In genomic region chr19:11819800-11820199, GRCm38 (mm10) we compare ENCODE assay signal across 9 mouse cellular contexts. TPM values are rescaled to one million over a fixed set of nuclear protein-coding genes. Genes with fewer than 3 reads are reported as not detected.
DNase-seq lines count a peak whose midpoint lies in the region; ATAC-seq and TF ChIP-seq lines count a peak whose summit lies in the region.
"Had no signal": no experiment of that assay in that cellular context is flagged by ENCODE, and none has a peak within 500 bp of the region (broad histone marks: within the 10 kb centered on the region; RNA-seq: fewer than 3 reads in every experiment).

No protein-coding gene starts in this region.

- peak overlapping the region; percentile 52 for H3K4me3 ChIP-seq in ES-Bruce4 (ENCODE audit: low read depth, low read length)
- peak overlapping the region; percentile 77 for H3K4me3 ChIP-seq in forebrain, postnatal 0 days (ENCODE audit: low read depth, low read length)
- peak overlapping the region; percentile 61 for H3K4me3 ChIP-seq in hindbrain, embryonic 11.5 days (ENCODE audit: low read depth, low read length)

- TF ChIP-seq POLR2A in ES-Bruce4 (IDR thresholded peaks at IDR 0.05; ENCODE audit: insufficient read depth, low read length): no peak

- peak overlapping the region; percentile 89 for H3K4me2 ChIP-seq in forebrain, postnatal 0 days (ENCODE audit: low read depth)
- H3K4me2 ChIP-seq in hindbrain, embryonic 11.5 days (replicated peaks; ENCODE audit: low read depth, low read length): peak overlapping the region; percentile 98

- H3K27me3 ChIP-seq in ES-Bruce4 (ENCODE audit: control insufficient read depth, insufficient read depth, low read length, poor library complexity, severe bottlenecking): no peaks in the 10 kb centered on the region
- peaks cover 5% of the 10 kb centered on the region; the same call in 1 of the 2 replicates for H3K27me3 ChIP-seq in forebrain, postnatal 0 days (ENCODE audit: insufficient read depth, low read length)
- H3K27me3 ChIP-seq in hindbrain, embryonic 11.5 days (ENCODE audit: control insufficient read depth, insufficient read depth, low read length): peaks cover 36% of the 10 kb centered on the region

- DNase-seq in c-Kit-positive CD71-positive TER-119-positive erythroid progenitor cells, embryonic 14.5 days (ENCODE audit: low spot score): peak; percentile 20
- peak; percentile 70 for DNase-seq in forebrain, postnatal 0 days
- peak; percentile 92 for DNase-seq in hindbrain, embryonic 11.5 days (ENCODE audit: low spot score)
- peak; percentile 51 to 78 for DNase-seq in layer of hippocampus, postnatal 25 days (ENCODE audit: extremely low spot score in 1 of 2, low spot score in 1 of 2)
- peak; percentile 94 for DNase-seq in lung, postnatal 36 days
- peak; percentile 83 for DNase-seq in retina, adult 2 months (ENCODE audit: low read depth, low spot score)
- DNase-seq in thymus, postnatal 36 days: peak; percentile 65 to 69

- peak overlapping the region; percentile 59 for H3K27ac ChIP-seq in ES-Bruce4 (ENCODE audit: insufficient read depth, low read length)
- no peak overlapping the region for H3K27ac ChIP-seq in forebrain, postnatal 0 days (ENCODE audit: low read depth, low read length)
- no peak overlapping the region for H3K27ac ChIP-seq in hindbrain, embryonic 11.5 days (ENCODE audit: low read depth, low read length)

- ATAC-seq in forebrain, postnatal 0 days: peak; percentile 59
- ATAC-seq in hindbrain, embryonic 11.5 days (ENCODE audit: low FRiP score): peak; percentile 87

- H3K9ac ChIP-seq in ES-Bruce4 (ENCODE audit: low read depth, poor library complexity, severe bottlenecking): peak overlapping the region; percentile 95
- no peak overlapping the region for H3K9ac ChIP-seq in forebrain, postnatal 0 days
- H3K9ac ChIP-seq in hindbrain, embryonic 11.5 days (ENCODE audit: low read depth, low read length): no peak overlapping the region

- no peaks in the 10 kb centered on the region for H3K9me3 ChIP-seq in ES-Bruce4 (replicated peaks; ENCODE audit: control insufficient read depth, insufficient read depth, low read length, poor library complexity, severe bottlenecking)
- no peaks in the 10 kb centered on the region for H3K9me3 ChIP-seq in forebrain, postnatal 0 days (ENCODE audit: low read length)
- no peaks in the 10 kb centered on the region for H3K9me3 ChIP-seq in hindbrain, embryonic 11.5 days (ENCODE audit: control insufficient read depth, low read length)

- TF ChIP-seq CTCF in ES-Bruce4 (IDR thresholded peaks at IDR 0.05; ENCODE audit: low read depth, low read length): peak; percentile 69
- TF ChIP-seq CTCF in forebrain, postnatal 0 days (IDR thresholded peaks at IDR 0.05; ENCODE audit: low read depth): peak; percentile 65

- no peak; the same call in 1 of the 2 replicates for TF ChIP-seq EP300 in ES-Bruce4 (IDR thresholded peaks at IDR 0.05; ENCODE audit: insufficient read depth, low read depth, low read length)

- H3K4me1 ChIP-seq in ES-Bruce4 (ENCODE audit: control insufficient read depth, insufficient read depth, low read length): peaks cover 9% of the 10 kb centered on the region
- no peaks in the 10 kb centered on the region; the same call in 1 of the 2 replicates for H3K4me1 ChIP-seq in forebrain, postnatal 0 days (ENCODE audit: insufficient read depth)
- H3K4me1 ChIP-seq in hindbrain, embryonic 11.5 days (replicated peaks; ENCODE audit: control insufficient read depth, insufficient read depth, low read length): no peaks in the 10 kb centered on the region

- 3% methylated on average over 15 of the region's 15 CpGs for WGBS in forebrain, postnatal 0 days
- 2% methylated on average over 15 of the region's 15 CpGs for WGBS in hindbrain, embryonic 11.5 days

- H3K36me3 ChIP-seq in ES-Bruce4 (ENCODE audit: control insufficient read depth, insufficient read depth, low read length, poor library complexity, severe bottlenecking): no peaks in the 10 kb centered on the region
- no peaks in the 10 kb centered on the region for H3K36me3 ChIP-seq in forebrain, postnatal 0 days (ENCODE audit: insufficient read depth)
- H3K36me3 ChIP-seq in hindbrain, embryonic 11.5 days (ENCODE audit: control insufficient read depth, insufficient read depth, low read length): no peaks in the 10 kb centered on the region

RNA-seq across cellular contexts. Expression of gene Stx3, which starts 0.6 kb away (rescaled TPM):
- 109 and 112 TPM in 2 replicates for polyA plus RNA-seq in ES-Bruce4 (2011; ENCODE audit: insufficient read depth, insufficient read length, low read depth, missing spikeins)
- total RNA-seq in forebrain, postnatal 0 days (2014; rRNA removed): 26.6 and 31.3 TPM in 2 replicates
- polyA plus RNA-seq in forebrain, postnatal 0 days (2015; fragmentation: Nextera tagmentation; extraction: Ambion mirVana): 20.8 and 27.2 TPM in 2 replicates
- 6.7 and 8.1 TPM in 2 replicates for polyA plus RNA-seq in hindbrain, embryonic 11.5 days (2014; fragmentation: Nextera tagmentation; extraction: Ambion mirVana)
- 10 to 100 TPM; 24.2 to 32.3 TPM for total RNA-seq in layer of hippocampus, postnatal 25 days (2021)

RNA-seq across cellular contexts. Expression of gene Olfr1417, which starts 19.2 kb away (rescaled TPM):
- polyA plus RNA-seq in ES-Bruce4 (2011; ENCODE audit: insufficient read depth, insufficient read length, low read depth, missing spikeins): not detected in 2 replicates
- total RNA-seq in forebrain, postnatal 0 days (2014; rRNA removed): not detected in 2 replicates
- 0.10 TPM in 1 of 2 replicates, not detected in the other for polyA plus RNA-seq in forebrain, postnatal 0 days (2015; fragmentation: Nextera tagmentation; extraction: Ambion mirVana)
- polyA plus RNA-seq in hindbrain, embryonic 11.5 days (2014; fragmentation: Nextera tagmentation; extraction: Ambion mirVana): 0.12 TPM in 1 of 2 replicates, not detected in the other
- not detected for total RNA-seq in layer of hippocampus, postnatal 25 days (2021)

RNA-seq across cellular contexts. Expression of gene Olfr1418, which starts 41.1 kb away (rescaled TPM):
- polyA plus RNA-seq in ES-Bruce4 (2011; ENCODE audit: insufficient read depth, insufficient read length, low read depth, missing spikeins): not detected in 2 replicates
- total RNA-seq in forebrain, postnatal 0 days (2014; rRNA removed): not detected in 2 replicates
- not detected in 2 replicates for polyA plus RNA-seq in forebrain, postnatal 0 days (2015; fragmentation: Nextera tagmentation; extraction: Ambion mirVana)
- not detected in 2 replicates for polyA plus RNA-seq in hindbrain, embryonic 11.5 days (2014; fragmentation: Nextera tagmentation; extraction: Ambion mirVana)
- not detected for total RNA-seq in layer of hippocampus, postnatal 25 days (2021)
- polyA plus RNA-seq: frontal cortex, adult 2 months had no signal

RNA-seq across cellular contexts. Expression of gene Mrpl16, which starts 49.6 kb away (rescaled TPM):
- polyA plus RNA-seq in ES-Bruce4 (2011; ENCODE audit: insufficient read depth, insufficient read length, low read depth, missing spikeins): 46.5 and 49.6 TPM in 2 replicates
- 27.2 and 30.8 TPM in 2 replicates for total RNA-seq in forebrain, postnatal 0 days (2014; rRNA removed)
- 46.9 and 52.6 TPM in 2 replicates for polyA plus RNA-seq in forebrain, postnatal 0 days (2015; fragmentation: Nextera tagmentation; extraction: Ambion mirVana)
- polyA plus RNA-seq in hindbrain, embryonic 11.5 days (2014; fragmentation: Nextera tagmentation; extraction: Ambion mirVana): 49.2 and 50.8 TPM in 2 replicates
- total RNA-seq in layer of hippocampus, postnatal 25 days (2021): 10 to 100 TPM; 34.2 to 37.6 TPM

RNA-seq across cellular contexts. Expression of gene Olfr1419, which starts 55.1 kb away (rescaled TPM):
- not detected in 2 replicates for polyA plus RNA-seq in ES-Bruce4 (2011; ENCODE audit: insufficient read depth, insufficient read length, low read depth, missing spikeins)
- not detected in 2 replicates for total RNA-seq in forebrain, postnatal 0 days (2014; rRNA removed)
- not detected in 2 replicates for polyA plus RNA-seq in forebrain, postnatal 0 days (2015; fragmentation: Nextera tagmentation; extraction: Ambion mirVana)
- not detected in 2 replicates for polyA plus RNA-seq in hindbrain, embryonic 11.5 days (2014; fragmentation: Nextera tagmentation; extraction: Ambion mirVana)
- total RNA-seq in layer of hippocampus, postnatal 25 days (2021): not detected

Comparison
In these comparisons a context has a peak if more than half of its experiments do, and no peak if none do; other contexts are left out.
1. DNase-seq: peak in every context shown above with its lines; median percentile 94 in lung, postnatal 36 days; 92 in hindbrain, embryonic 11.5 days; 83 in retina, adult 2 months; 70 in forebrain, postnatal 0 days; 67 in thymus, postnatal 36 days; 64 in layer of hippocampus, postnatal 25 days; 20 in c-Kit-positive CD71-positive TER-119-positive erythroid progenitor cells, embryonic 14.5 days.